11 mouse cellular contexts compared by ENCODE assay signal in the genomic region with DNA sequence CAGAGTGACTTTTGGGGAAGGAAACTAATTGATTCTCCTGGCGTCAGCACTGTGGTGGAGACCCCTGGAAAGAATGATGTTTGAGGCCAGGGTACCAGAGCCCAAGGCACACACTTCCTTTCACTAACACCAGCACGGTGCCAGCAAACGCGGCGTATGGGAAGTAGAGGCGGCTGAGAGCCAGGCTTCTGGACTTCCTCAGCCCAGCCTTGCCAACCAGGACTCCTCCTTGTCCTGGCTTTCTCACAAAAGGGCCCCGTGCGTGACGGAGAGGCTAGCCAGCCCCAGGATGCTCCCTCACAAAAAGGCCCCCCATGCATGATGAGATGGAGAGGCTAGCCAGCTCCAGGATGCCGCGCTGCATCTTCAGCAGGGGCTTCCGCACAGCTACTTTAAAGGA.
DNase-seq lines count a peak whose midpoint lies in the region; ATAC-seq and TF ChIP-seq lines count a peak whose summit lies in the region.
"Had no signal": no experiment of that assay in that cellular context is flagged by ENCODE, and none has a peak within 500 bp of the region (broad histone marks: within the 10 kb centered on the region; RNA-seq: fewer than 3 reads in every experiment).

No protein-coding gene starts in this region.

- H3K9me3 ChIP-seq in limb, embryonic 14.5 days (ENCODE audit: control insufficient read depth, low read length): no peaks in the 10 kb centered on the region
- H3K9me3 ChIP-seq: heart, embryonic 13.5 days had no signal

- H3K4me1 ChIP-seq in cerebellum, adult 2 months (ENCODE audit: control insufficient read depth, insufficient read depth, low read length): peaks cover 5% of the 10 kb centered on the region; the same call in 1 of the 2 replicates
- peaks cover 45% of the 10 kb centered on the region for H3K4me1 ChIP-seq in limb, embryonic 14.5 days (ENCODE audit: control insufficient read depth, insufficient read depth, low read length)

- WGBS in cerebellum, adult 2 months: 11% methylated on average over 12 of the region's 12 CpGs
- 63% methylated on average over 12 of the region's 12 CpGs for WGBS in limb, embryonic 14.5 days

- DNase-seq in left cerebral cortex, postnatal 4 days: peak; percentile 70
- DNase-seq in left cerebral cortex, postnatal 25 days (ENCODE audit: low spot score in 2 of 2): no peak
- DNase-seq in cerebellum, adult 2 months: peak; percentile 64 to 66
- no peak for DNase-seq in limb, embryonic 14.5 days (ENCODE audit: low spot score)
- no peak for DNase-seq in urinary bladder, adult 2 months (ENCODE audit: low spot score)
- DNase-seq in thymus, postnatal 10 days (ENCODE audit: low spot score in 2 of 2): no peak
- DNase-seq in MN1 (ENCODE audit: low spot score): no peak
- DNase-seq: right cerebral cortex, postnatal 25 days had no signal

- ATAC-seq in cerebellum, adult (ENCODE audit: insufficient number of reproducible peaks, low FRiP score, low TSS enrichment): peak; percentile 45; the same call in 1 of the 2 replicates
- ATAC-seq in limb, embryonic 14.5 days (ENCODE audit: low FRiP score, low read depth): no peak
- ATAC-seq: intestine, embryonic 16.5 days had no signal

- no peak overlapping the region for H3K27ac ChIP-seq in cerebellum, adult 2 months (ENCODE audit: insufficient read depth, low read length)
- H3K27ac ChIP-seq in limb, embryonic 14.5 days (replicated peaks; ENCODE audit: low read depth, low read length): 0 out of 2 replicates have a peak overlapping the region, but pooled peaks have one; percentile 10
- H3K27ac ChIP-seq: heart, embryonic 13.5 days had no signal

- intact Hi-C loops in left cerebral cortex, postnatal 4 days (cut with DNase I): no loop called here
- intact Hi-C loops in left cerebral cortex, postnatal 25 days (cut with DNase I): no loop called here

- H3K36me3 ChIP-seq in limb, embryonic 14.5 days (ENCODE audit: control insufficient read depth, insufficient read depth, low read length): no peaks in the 10 kb centered on the region
- H3K36me3 ChIP-seq: heart, embryonic 13.5 days had no signal

- no peak overlapping the region for H3K9ac ChIP-seq in limb, embryonic 14.5 days (ENCODE audit: low read depth, low read length, severe bottlenecking)
- H3K9ac ChIP-seq: heart, embryonic 13.5 days had no signal

- H3K4me2 ChIP-seq in limb, embryonic 14.5 days (replicated peaks; ENCODE audit: low read depth, low read length, severe bottlenecking): no peak overlapping the region
- H3K4me2 ChIP-seq: heart, embryonic 13.5 days had no signal

- no peak for TF ChIP-seq POLR2A in cerebellum, adult 2 months (IDR thresholded peaks at IDR 0.05; ENCODE audit: borderline replicate concordance, insufficient read depth, low read length)
- TF ChIP-seq POLR2A in limb, embryonic 14.5 days (IDR thresholded peaks at IDR 0.05; ENCODE audit: borderline replicate concordance, extremely low read depth, insufficient read depth, insufficient read length): no peak

- H3K4me3 ChIP-seq in cerebellum, adult 2 months (replicated peaks; ENCODE audit: insufficient read depth, low read depth, low read length): peak overlapping the region; percentile 32
- H3K4me3 ChIP-seq in limb, embryonic 14.5 days (replicated peaks; ENCODE audit: low read length): no peak overlapping the region
- H3K4me3 ChIP-seq: heart, embryonic 13.5 days had no signal

- H3K27me3 ChIP-seq in cerebellum, adult 2 months (ENCODE audit: control insufficient read depth, insufficient read depth, low read length): no peaks in the 10 kb centered on the region
- no peaks in the 10 kb centered on the region for H3K27me3 ChIP-seq in limb, embryonic 14.5 days (ENCODE audit: control insufficient read depth, insufficient read depth, low read length)

- TF ChIP-seq CTCF in cerebellum, adult 2 months (IDR thresholded peaks at IDR 0.05; ENCODE audit: borderline replicate concordance, insufficient read depth, low read depth, low read length): no peak

Comparison
In these comparisons a context has a peak if more than half of its experiments do, and no peak if none do; other contexts are left out.
1. DNase-seq: peak in left cerebral cortex, postnatal 4 days (single experiment) and cerebellum, adult 2 months (2 of 2); none in left cerebral cortex, postnatal 25 days (0 of 2), limb, embryonic 14.5 days (single experiment), urinary bladder, adult 2 months (single experiment), thymus, postnatal 10 days (0 of 2) and MN1 (single experiment).